Mouse (Mus musculus) MEL (cell line): ENCODE data around the gene Zfp553. TPM values are rescaled to one million over a fixed set of nuclear protein-coding genes. Genes with fewer than 3 reads are reported as not detected.

Experiments
- DNase-seq: peaks from one replicate; pipeline ENCODE4 v3.0.0; 2011; ENCODE audit warnings: low read depth, low spot score
- H3K27ac ChIP-seq: 2 replicates; pipeline ENCODE4 v1.5.1; 2012; ENCODE audit warnings: low read depth, mild to moderate bottlenecking, control low read depth, low read length, moderate library complexity; ENCODE audit not compliant: control insufficient read depth
- H3K27me3 ChIP-seq, 2 experiments: fragments of 150-350 bp in 1 of 2; sonication (generic) in 1 of 2; 2 replicates each; pipeline ENCODE4 v1.6.1; 2012; ENCODE audit warnings: low read length in 2 of 2, mild to moderate bottlenecking in 2 of 2, improper control_type of control experiment in 1 of 2, moderate library complexity in 1 of 2; ENCODE audit not compliant: insufficient read depth in 2 of 2, control insufficient read depth in 1 of 2
- H3K36me3 ChIP-seq, 2 experiments: 2 replicates each; pipeline ENCODE4 v1.6.1; 2012 to 2014; ENCODE audit warnings: low read length in 2 of 2, improper control_type of control experiment in 1 of 2, inconsistent platforms in 1 of 2, mild to moderate bottlenecking in 1 of 2; ENCODE audit not compliant: insufficient read depth in 2 of 2, control insufficient read depth in 1 of 2
- H3K4me1 ChIP-seq, 2 experiments: fragments of 150-350 bp in 1 of 2; sonication (generic) in 1 of 2; 2 replicates each; pipeline ENCODE4 v1.6.1; 2012; ENCODE audit warnings: low read length in 2 of 2, improper control_type of control experiment in 1 of 2, mild to moderate bottlenecking in 1 of 2; ENCODE audit not compliant: insufficient read depth in 2 of 2, control insufficient read depth in 1 of 2
- H3K4me3 ChIP-seq, 2 experiments: fragments of 150-350 bp in 1 of 2; sonication (generic) in 1 of 2; 2 replicates each; pipeline ENCODE4 v1.5.1; 2012; ENCODE audit warnings: low read depth in 2 of 2, low read length in 2 of 2, mild to moderate bottlenecking in 2 of 2, moderate library complexity in 2 of 2, control low read depth in 1 of 2, improper control_type of control experiment in 1 of 2; ENCODE audit not compliant: control insufficient read depth in 1 of 2, insufficient read depth in 1 of 2
- H3K79me2 ChIP-seq: 2 replicates; pipeline ENCODE4 v1.6.1; 2012; ENCODE audit warnings: mild to moderate bottlenecking, low read length, moderate library complexity; ENCODE audit not compliant: control insufficient read depth, poor library complexity, insufficient read depth
- H3K9ac ChIP-seq: 2 replicates; pipeline ENCODE4 v1.6.1; 2012; ENCODE audit warnings: low read depth, mild to moderate bottlenecking, control low read depth, low read length, moderate library complexity; ENCODE audit not compliant: control insufficient read depth, poor library complexity, severe bottlenecking
- H3K9me3 ChIP-seq: fragments of 150-350 bp; sonication (generic); replicated peaks from 2 replicates; pipeline ENCODE4 v1.6.1; 2012; ENCODE audit warnings: mild to moderate bottlenecking, low read length, improper control_type of control experiment, moderate library complexity; ENCODE audit not compliant: insufficient read depth
- BHLHE40 ChIP-seq: IDR thresholded peaks from 2 replicates; pipeline ENCODE4 v1.6.1; 2012; ENCODE audit warnings: low read depth, mild to moderate bottlenecking, inconsistent platforms, low read length, improper control_type of control experiment, borderline replicate concordance
- CHD1 ChIP-seq: IDR thresholded peaks from 2 replicates; pipeline ENCODE4 v1.6.1; 2012; ENCODE audit warnings: low read depth, mild to moderate bottlenecking, inconsistent platforms, low read length, improper control_type of control experiment
- CTCF ChIP-seq, 3 experiments: IDR thresholded peaks in 2 of 3; conservative IDR thresholded peaks in 1 of 3; 2 replicates each; pipeline ENCODE4 v1.5.1; 2011 to 2012; ENCODE audit warnings: low read length in 3 of 3, low read depth in 2 of 3, mild to moderate bottlenecking in 2 of 3, improper control_type of control experiment in 1 of 3, inconsistent platforms in 1 of 3, mixed read lengths in 1 of 3, moderate library complexity in 1 of 3; ENCODE audit not compliant: control insufficient read depth in 1 of 3, insufficient read depth in 1 of 3, poor library complexity in 1 of 3, severe bottlenecking in 1 of 3
- ELF1 ChIP-seq: IDR thresholded peaks from 2 replicates; pipeline ENCODE4 v1.6.1; 2014; ENCODE audit warnings: low read depth, mild to moderate bottlenecking, inconsistent platforms, low read length, improper control_type of control experiment, moderate library complexity
- ETS1 ChIP-seq: IDR thresholded peaks from 2 replicates; pipeline ENCODE4 v1.6.1; 2012; ENCODE audit warnings: low read depth, mild to moderate bottlenecking, inconsistent platforms, low read length, improper control_type of control experiment, moderate library complexity
- GATA1 ChIP-seq: IDR thresholded peaks from 2 replicates; pipeline ENCODE4 v1.6.1; 2011; ENCODE audit warnings: low read depth, low read length, improper control_type of control experiment
- JUND ChIP-seq: IDR thresholded peaks from 2 replicates; pipeline ENCODE4 v1.6.1; 2011; ENCODE audit warnings: low read depth, mild to moderate bottlenecking, improper control_type of control experiment, low read length
- KAT2A ChIP-seq: conservative IDR thresholded peaks from 2 replicates; pipeline ENCODE4 v1.6.1; 2012; ENCODE audit warnings: low read depth, low read length, improper control_type of control experiment, inconsistent platforms
- MAX ChIP-seq: IDR thresholded peaks from 2 replicates; pipeline ENCODE4 v1.6.1; 2011; ENCODE audit warnings: low read length, improper control_type of control experiment
- MEF2A ChIP-seq: IDR thresholded peaks from 2 replicates; pipeline ENCODE4 v1.6.1; 2014; ENCODE audit warnings: low read depth, mild to moderate bottlenecking, inconsistent platforms, low read length, improper control_type of control experiment; ENCODE audit not compliant: poor library complexity, insufficient replicate concordance, severe bottlenecking; ENCODE audit errors: extremely low read depth
- POLR2AphosphoS2 ChIP-seq: IDR thresholded peaks from 2 replicates; pipeline ENCODE4 v1.6.1; 2011; ENCODE audit warnings: low read length, improper control_type of control experiment
- POLR2AphosphoS5 ChIP-seq: IDR thresholded peaks from 2 replicates; pipeline ENCODE4 v1.6.1; 2012; ENCODE audit warnings: low read depth, borderline replicate concordance, mild to moderate bottlenecking, inconsistent platforms, low read length, moderate library complexity, mixed read lengths
- TBP ChIP-seq: IDR thresholded peaks from 2 replicates; pipeline ENCODE4 v1.8.0; 2011; ENCODE audit warnings: low read depth, low read length, improper control_type of control experiment
- USF2 ChIP-seq, 2 experiments: IDR thresholded peaks; 2 replicates each; pipeline ENCODE4 v1.6.1; 2011 to 2012; ENCODE audit warnings: improper control_type of control experiment in 2 of 2, low read length in 2 of 2, borderline replicate concordance in 1 of 2, inconsistent platforms in 1 of 2, low read depth in 1 of 2, mild to moderate bottlenecking in 1 of 2; ENCODE audit not compliant: insufficient read depth in 1 of 2
- ZNF384 ChIP-seq: IDR thresholded peaks from 2 replicates; pipeline ENCODE4 v1.6.1; 2012; ENCODE audit warnings: low read depth, mild to moderate bottlenecking, inconsistent platforms, low read length, improper control_type of control experiment
- polyA plus RNA-seq, 2 experiments: library from polyadenylated mRNA; stranded (reverse) in 1 of 2; unstranded in 1 of 2; fragments of >175 nt in 1 of 2; fragments of >200 nt in 1 of 2; gene quantifications; 2 replicates each; pipeline versions ENCODE4 v1.2.1 to v1.2.4; 2012; ENCODE audit warnings: low replicate concordance in 2 of 2, low read depth in 1 of 2; ENCODE audit not compliant: insufficient read length in 2 of 2, insufficient read depth in 1 of 2, missing spikeins in 1 of 2
- total RNA-seq: library from RNA; depleted of rRNA; stranded (reverse); fragments of 300-350 nt; gene quantifications from 2 replicates; pipeline ENCODE4 v1.2.3, GENCODE M21; 2012

The Zfp553 gene
- total and polyA plus RNA-seq, 3 experiments = 14.6 to 19.0 TPM; not detected in 1

- Histone ChIP-seq H3K9ac (no peak overlapping the region; the same call in 1 of the 2 replicates), H3K9me3 (no peaks in the 10 kb centered on the region), H3K27me3 (no peaks in the 10 kb centered on the region), H3K27ac (peak overlapping the region; percentile 84; the same call in 1 of the 2 replicates), H3K4me3 (no peak overlapping the region), H3K79me2 (peaks cover 26% of the 10 kb centered on the region), H3K36me3 (peaks cover 1 to 16% of the 10 kb centered on the region in 2 experiments; a peak in 3 of 4 replicates), H3K4me1 (peaks cover 0 to 21% of the 10 kb centered on the region in 2 experiments; a peak in 3 of 4 replicates)
- TF ChIP-seq USF2 (IDR thresholded peaks at IDR 0.05; ENCODE audit: borderline replicate concordance in 1 of 2, insufficient read depth in 1 of 2, low read depth in 1 of 2, low read length in 2 of 2) (no peak), BHLHE40 (no peak), KAT2A (no peak)
- DNase-seq = no peak
Observed at GRCm38 (mm10) chr7:127210266-127210665, 22.6 kb upstream of the Zfp553 start.

- Histone ChIP-seq H3K79me2 (peaks cover 20% of the 10 kb centered on the region), H3K4me1 (peaks cover 0 to 22% of the 10 kb centered on the region in 2 experiments; a peak in 2 of 4 replicates), H3K27ac (no peak overlapping the region)
Observed at GRCm38 (mm10) chr7:127211014-127211745, 21.7 kb upstream of the Zfp553 start.

GRCm38 (mm10) chr7:127212432-127213250, 20.2 kb upstream of the Zfp553 start:
- Histone ChIP-seq H3K9me3 (no peaks in the 10 kb centered on the region), H3K27ac (no peak overlapping the region), H3K36me3 (peaks cover 0 to 15% of the 10 kb centered on the region in 2 experiments; a peak in 2 of 4 replicates), H3K4me3 (no peak overlapping the region), H3K27me3 (no peaks in the 10 kb centered on the region), H3K79me2 (peaks cover 6% of the 10 kb centered on the region), H3K9ac (no peak overlapping the region), H3K4me1 (peaks cover 9 to 29% of the 10 kb centered on the region in 2 experiments)
- no peak for DNase-seq
- TF ChIP-seq ZNF384 (no peak), TBP (no peak), CTCF (IDR thresholded peaks at IDR 0.05 in 2 of 3, conservative IDR thresholded peaks at IDR 0.05 in 1 of 3; ENCODE audit: control insufficient read depth in 1 of 3, insufficient read depth in 1 of 3, low read depth in 2 of 3, low read length in 3 of 3, poor library complexity in 1 of 3, severe bottlenecking in 1 of 3) (no peak), USF2 (IDR thresholded peaks at IDR 0.05; ENCODE audit: borderline replicate concordance in 1 of 2, insufficient read depth in 1 of 2, low read depth in 1 of 2, low read length in 2 of 2) (no peak), POLR2AphosphoS5 (no peak), GATA1 (no peak), CHD1 (no peak), JUND (no peak), ETS1 (no peak), ELF1 (no peak), MAX (no peak), POLR2AphosphoS2 (no peak), MEF2A (no peak)
- TF ChIP-seq, all 39 proteins: peak for 0

More at GRCm38 (mm10) chr7:127211014-127211745, 21.7 kb upstream of the Zfp553 start:
- Histone ChIP-seq H3K9me3 (no peaks in the 10 kb centered on the region), H3K36me3 (peaks cover 0 to 11% of the 10 kb centered on the region in 2 experiments; a peak in 1 of 4 replicates), H3K27me3 (no peaks in the 10 kb centered on the region), H3K4me3 (no peak overlapping the region), H3K9ac (no peak overlapping the region)
- 0 out of 2 replicates have a peak, but pooled peaks have one; percentile 10 for TF ChIP-seq ZNF384
- TF ChIP-seq POLR2AphosphoS2 = no peak
- no peak for DNase-seq
